Mouse (Mus musculus) myocyte (in vitro differentiated cells): ENCODE results near the gene Amy2a4. TPM values are rescaled to one million over a fixed set of nuclear protein-coding genes. Genes with fewer than 3 reads are reported as not detected.
"Not testable (repeated sequence)": the region's sequence is repeated elsewhere in the genome, so short reads cannot be mapped to it uniquely, and the experiment has no call there.

Source experiments
- H3K27me3 ChIP-seq: one replicate; pipeline ENCODE4 v1.6.1; 2011; ENCODE audit not compliant: control insufficient read depth, insufficient read depth, insufficient read length
- H3K36me3 ChIP-seq: one replicate; pipeline ENCODE4 v1.6.1; 2011; ENCODE audit not compliant: control insufficient read depth, insufficient read depth
- H3K4me2 ChIP-seq: one replicate; pipeline ENCODE4 v1.6.1; 2011; ENCODE audit warnings: low read depth, control low read depth
- H3K4me3 ChIP-seq: one replicate; pipeline ENCODE4 v1.5.1; 2011; ENCODE audit warnings: mild to moderate bottlenecking, control low read depth, moderate library complexity
- H3K79me2 ChIP-seq: one replicate; pipeline ENCODE4 v1.6.1; 2011; ENCODE audit not compliant: control insufficient read depth, insufficient read depth
- H3ac ChIP-seq: one replicate; pipeline ENCODE4 v1.6.1; 2011; ENCODE audit not compliant: control insufficient read depth, insufficient read length
- polyA plus RNA-seq: library from polyadenylated mRNA; unstranded; fragments of >200 nt; fragmentation: generic; extraction: Trizol; gene quantifications from one replicate; pipeline ENCODE4 v1.2.1, GENCODE M21; 2012; ENCODE audit warnings: missing spikeins

Amy2a4 gene
- not detected for polyA plus RNA-seq

DNA sequence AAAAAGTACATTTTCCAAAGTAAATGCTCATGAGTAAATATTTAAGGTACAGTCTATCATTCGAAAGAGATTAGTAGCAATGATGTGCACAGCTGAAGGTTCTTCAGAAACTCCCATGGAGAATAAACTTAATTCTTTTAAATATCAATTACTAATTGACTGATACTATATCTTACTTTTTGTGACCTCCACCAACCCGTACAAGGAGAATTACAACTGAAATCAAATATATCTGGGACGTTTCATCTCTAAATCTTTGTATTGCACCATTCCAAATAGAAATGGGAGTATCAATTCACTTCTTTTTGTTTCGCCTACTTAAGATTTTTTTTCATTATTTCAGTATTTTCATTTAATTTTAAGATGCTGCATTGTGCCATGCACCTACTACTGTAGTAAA lies at the start of gene Amy2a4:
TSS of gene Amy2a4 (minus strand) at position 101 of the 400 bp plus-strand sequence.
- not testable (repeated sequence) for H3K4me3 ChIP-seq, H3K36me3 ChIP-seq, H3ac ChIP-seq, H3K4me2 ChIP-seq, H3K27me3 ChIP-seq, H3K79me2 ChIP-seq

DNA sequence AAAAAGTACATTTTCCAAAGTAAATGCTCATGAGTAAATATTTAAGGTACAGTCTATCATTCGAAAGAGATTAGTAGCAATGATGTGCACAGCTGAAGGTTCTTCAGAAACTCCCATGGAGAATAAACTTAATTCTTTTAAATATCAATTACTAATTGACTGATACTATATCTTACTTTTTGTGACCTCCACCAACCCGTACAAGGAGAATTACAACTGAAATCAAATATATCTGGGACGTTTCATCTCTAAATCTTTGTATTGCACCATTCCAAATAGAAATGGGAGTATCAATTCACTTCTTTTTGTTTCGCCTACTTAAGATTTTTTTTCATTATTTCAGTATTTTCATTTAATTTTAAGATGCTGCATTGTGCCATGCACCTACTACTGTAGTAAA lies 32.7 kb upstream of the Amy2a4 start, which contains the start of gene Amy2a3:
TSS of gene Amy2a3 (minus strand) at position 101 of the 400 bp plus-strand sequence.
- not testable (repeated sequence) for H3ac ChIP-seq, H3K79me2 ChIP-seq, H3K36me3 ChIP-seq, H3K27me3 ChIP-seq, H3K4me2 ChIP-seq, H3K4me3 ChIP-seq

DNA sequence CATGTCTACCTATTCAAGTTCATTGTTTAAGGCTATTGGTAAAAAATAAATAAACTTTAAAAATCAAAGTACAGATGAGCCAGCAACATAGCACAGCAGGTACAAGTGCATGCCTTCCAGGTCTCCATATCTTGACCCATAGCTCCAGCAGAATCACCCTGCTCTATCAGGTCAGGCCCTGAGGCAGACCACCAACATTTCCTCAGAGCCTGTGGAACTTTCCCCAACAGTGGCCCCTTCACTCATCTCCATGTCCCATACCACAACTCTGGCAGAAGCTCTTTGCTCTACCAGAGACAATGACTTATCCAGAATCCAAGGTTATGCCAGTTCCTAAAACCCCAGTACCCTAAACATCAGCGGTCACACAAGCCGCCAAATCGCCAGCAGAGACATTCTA lies 21.7 kb upstream of the Amy2a4 start:
- not testable (repeated sequence) for H3ac ChIP-seq, H3K36me3 ChIP-seq, H3K79me2 ChIP-seq, H3K4me3 ChIP-seq, H3K4me2 ChIP-seq, H3K27me3 ChIP-seq

DNA sequence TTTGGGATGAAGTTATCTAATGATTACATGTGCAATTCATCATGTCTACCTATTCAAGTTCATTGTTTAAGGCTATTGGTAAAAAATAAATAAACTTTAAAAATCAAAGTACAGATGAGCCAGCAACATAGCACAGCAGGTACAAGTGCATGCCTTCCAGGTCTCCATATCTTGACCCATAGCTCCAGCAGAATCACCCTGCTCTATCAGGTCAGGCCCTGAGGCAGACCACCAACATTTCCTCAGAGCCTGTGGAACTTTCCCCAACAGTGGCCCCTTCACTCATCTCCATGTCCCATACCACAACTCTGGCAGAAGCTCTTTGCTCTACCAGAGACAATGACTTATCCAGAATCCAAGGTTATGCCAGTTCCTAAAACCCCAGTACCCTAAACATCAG lies 11.0 kb downstream of the Amy2a4 start:
- not testable (repeated sequence) for H3K36me3 ChIP-seq, H3K79me2 ChIP-seq, H3K27me3 ChIP-seq, H3K4me3 ChIP-seq, H3K4me2 ChIP-seq, H3ac ChIP-seq

DNA sequence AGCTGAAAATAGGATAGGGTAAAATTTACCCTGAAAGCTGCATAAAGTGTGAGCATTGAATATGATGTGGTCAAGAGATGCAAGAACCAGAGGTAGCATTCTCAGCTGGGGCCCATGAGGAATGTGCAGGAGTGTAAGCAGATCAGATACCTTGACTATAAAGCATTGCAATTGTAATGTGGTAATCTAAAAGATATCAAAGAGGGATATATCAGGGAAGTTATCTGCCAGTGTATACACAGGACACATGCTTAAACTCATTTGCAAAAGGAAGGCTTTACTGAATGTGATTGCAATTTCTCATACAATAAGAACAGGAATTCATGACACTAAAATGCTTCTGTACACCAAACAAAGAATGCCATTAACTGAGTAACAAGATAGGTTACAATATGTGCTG lies 11.7 kb downstream of the Amy2a4 start:
- H3K4me2 ChIP-seq, H3K4me3 ChIP-seq, H3ac ChIP-seq, H3K27me3 ChIP-seq, H3K79me2 ChIP-seq, H3K36me3 ChIP-seq: not testable (repeated sequence)

DNA sequence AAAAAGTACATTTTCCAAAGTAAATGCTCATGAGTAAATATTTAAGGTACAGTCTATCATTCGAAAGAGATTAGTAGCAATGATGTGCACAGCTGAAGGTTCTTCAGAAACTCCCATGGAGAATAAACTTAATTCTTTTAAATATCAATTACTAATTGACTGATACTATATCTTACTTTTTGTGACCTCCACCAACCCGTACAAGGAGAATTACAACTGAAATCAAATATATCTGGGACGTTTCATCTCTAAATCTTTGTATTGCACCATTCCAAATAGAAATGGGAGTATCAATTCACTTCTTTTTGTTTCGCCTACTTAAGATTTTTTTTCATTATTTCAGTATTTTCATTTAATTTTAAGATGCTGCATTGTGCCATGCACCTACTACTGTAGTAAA lies 32.5 kb downstream of the Amy2a4 start, which contains the start of gene Amy2a5:
TSS of gene Amy2a5 (minus strand) at position 101 of the 400 bp plus-strand sequence.
- not testable (repeated sequence) for H3K36me3 ChIP-seq, H3ac ChIP-seq, H3K4me2 ChIP-seq, H3K27me3 ChIP-seq, H3K4me3 ChIP-seq, H3K79me2 ChIP-seq

Other genes starting within 250 kb of the Amy2a4 start
- not detected for gene Amy2a5, start 32.6 kb downstream of the Amy2a4 start, polyA plus RNA-seq
- not detected for gene Amy2a3, start 32.6 kb upstream of the Amy2a4 start, polyA plus RNA-seq
- not detected for gene Amy2a2, start 65.2 kb upstream of the Amy2a4 start, polyA plus RNA-seq
- gene Amy2a1, start 241.0 kb upstream of the Amy2a4 start, polyA plus RNA-seq = not detected